Mouse (Mus musculus) thymus, postnatal 14 days (tissue): ENCODE results near the gene Brix1.
A peak's percentile ranks its signal among the peaks of the same experiment; 100 is the strongest.
"Not testable (repeated sequence)": the region's sequence is repeated elsewhere in the genome, so short reads cannot be mapped to it uniquely, and the experiment has no call there.

Experiments used
- DNase-seq: peaks from one replicate; pipeline ENCODE4 v3.0.0; 2021

Brix1 gene

DNA sequence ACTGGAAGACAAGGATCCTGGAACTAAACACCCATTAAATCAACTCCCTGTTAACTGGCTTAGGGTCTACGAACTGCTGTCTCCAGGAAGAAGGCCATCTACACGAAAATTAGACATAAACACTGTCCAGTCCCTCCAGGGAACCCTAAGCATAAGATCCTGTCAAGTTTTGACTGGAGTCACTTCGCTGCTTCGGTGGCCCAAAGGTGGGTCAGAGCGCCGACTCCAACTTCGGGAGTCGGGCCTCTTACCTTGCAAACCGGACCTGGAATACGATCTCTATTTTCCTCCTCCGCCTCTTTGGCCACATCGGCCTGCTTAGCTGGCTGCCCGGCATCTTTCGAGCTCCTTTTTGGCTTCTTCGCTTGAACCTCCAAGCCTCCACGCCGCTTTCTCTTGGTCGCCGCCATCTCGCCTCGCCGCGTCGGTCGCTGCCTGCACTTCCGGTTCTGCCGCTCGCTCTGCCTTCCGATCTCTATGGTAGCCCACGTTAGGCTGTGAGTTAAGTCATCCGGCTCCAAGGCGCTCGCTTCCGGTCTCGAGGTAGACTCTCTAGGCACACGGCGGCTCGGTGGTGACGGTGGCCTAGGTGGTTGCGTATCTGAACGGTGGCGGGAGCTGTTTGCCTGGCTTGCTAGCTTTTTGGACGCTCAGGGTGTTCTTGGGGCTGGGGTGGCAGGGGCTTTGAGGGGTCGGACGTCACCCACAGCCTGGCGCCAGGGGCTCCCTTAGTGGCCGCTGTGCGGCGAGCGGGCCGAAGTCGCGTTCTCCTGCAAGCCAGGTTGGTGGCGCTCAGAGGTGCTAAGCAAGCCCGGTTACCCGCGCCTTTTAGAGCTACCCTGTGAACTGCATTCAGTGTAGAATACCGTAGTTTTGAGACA lies at the start of gene Brix1, which contains the start of gene Rad1:
Brix1 (minus strand) TSS at position 464 of the 881 bp plus-strand sequence.
Rad1 (plus strand) TSS at position 535 of the 881 bp plus-strand sequence.
- DNase-seq: peak; percentile 93

- no peak for DNase-seq
These were observed 48.8 kb upstream of the Brix1 start for GRCm38 (mm10) chr15:10534591-10534990.

DNA sequence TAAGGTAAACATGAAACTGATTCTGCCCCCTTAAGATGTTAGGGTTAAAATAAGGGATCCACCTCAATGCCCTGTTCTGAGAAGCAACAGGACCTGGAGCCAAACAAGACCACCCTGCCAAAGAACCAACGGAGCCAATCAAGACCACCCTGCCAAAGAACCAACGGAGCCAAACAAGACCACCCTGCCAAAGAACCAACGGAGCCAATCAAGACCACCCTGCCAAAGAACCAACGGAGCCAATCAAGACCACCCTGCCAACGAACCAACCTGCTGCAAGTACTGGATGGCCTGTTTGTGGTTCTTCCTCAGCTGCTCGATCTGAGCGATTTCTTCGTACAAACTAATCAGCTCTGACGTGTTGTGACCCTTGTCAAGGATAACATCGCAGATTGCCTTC lies 47.6 kb upstream of the Brix1 start:
- DNase-seq: not testable (repeated sequence)

- no peak for DNase-seq
These were observed 45.6 kb upstream of the Brix1 start for GRCm38 (mm10) chr15:10531352-10531751.

- no peak for DNase-seq
These were observed 40.1 kb upstream of the Brix1 start for GRCm38 (mm10) chr15:10525896-10526295.

- no peak for DNase-seq
These were observed 29.4 kb upstream of the Brix1 start for GRCm38 (mm10) chr15:10515166-10515565.

DNA sequence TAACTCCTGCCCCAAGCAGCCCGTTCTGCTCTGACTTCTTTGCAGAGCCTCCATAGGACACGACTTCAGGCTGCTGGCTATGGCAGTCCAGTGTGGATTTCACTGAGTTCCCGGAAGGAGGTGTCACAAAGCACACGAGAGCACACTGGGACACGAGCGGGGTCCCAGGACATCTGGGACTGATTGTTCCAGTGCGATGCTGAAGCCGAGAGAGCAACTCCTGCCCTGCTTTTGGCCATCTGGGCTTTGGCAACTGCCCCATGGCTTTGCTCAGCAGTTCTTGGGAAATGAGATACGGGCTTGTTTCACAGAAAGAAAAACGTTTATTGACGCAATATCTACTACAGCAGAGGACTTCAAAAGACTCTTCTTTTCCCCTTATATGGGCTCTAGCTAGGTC lies 20.4 kb upstream of the Brix1 start:
- no peak for DNase-seq

DNA sequence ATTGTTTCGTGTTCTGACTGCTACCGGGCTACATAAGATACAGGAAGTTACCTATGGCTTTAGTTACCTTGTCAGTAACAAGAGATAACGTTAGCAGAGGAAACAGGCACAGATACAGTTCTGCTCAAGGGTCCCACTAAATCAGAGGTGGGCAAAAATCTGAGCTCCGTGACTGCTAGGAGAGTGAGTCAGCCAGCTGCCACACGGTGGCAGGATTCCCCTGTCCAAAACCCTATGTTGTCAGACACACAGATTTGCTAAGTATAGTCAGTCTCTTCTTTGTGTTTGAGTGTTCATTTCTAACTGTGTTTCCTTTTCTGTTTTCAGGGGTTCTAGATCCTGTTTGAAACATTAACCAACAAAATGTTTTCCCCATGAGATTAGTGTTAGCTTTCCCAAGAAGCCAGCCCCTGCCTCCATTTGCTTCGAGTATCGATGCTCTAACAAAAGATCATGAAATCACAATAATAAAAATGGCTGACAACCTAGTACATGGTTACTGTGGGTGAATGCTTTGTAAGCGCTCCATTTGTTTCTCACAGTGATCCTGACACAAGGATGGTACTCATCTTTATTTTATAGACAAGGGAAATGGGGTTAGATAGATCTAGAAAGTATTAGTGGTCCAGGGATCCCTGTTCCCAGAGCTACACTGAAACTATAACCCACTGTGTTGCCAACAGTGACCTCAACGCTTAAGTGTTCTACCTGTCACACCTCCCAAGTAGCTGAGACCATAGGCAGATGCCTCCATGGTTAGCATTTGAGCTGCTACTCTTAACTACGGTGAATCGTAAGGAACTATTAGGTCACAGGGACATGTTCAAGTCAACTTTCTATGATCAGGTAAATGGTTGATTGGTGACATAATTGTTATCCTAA lies 15.3 kb upstream of the Brix1 start:
- no peak for DNase-seq

GRCm38 (mm10) chr15:10500035-10500434 lies 14.3 kb upstream of the Brix1 start:
- DNase-seq: no peak

GRCm38 (mm10) chr15:10499593-10499992 lies 13.8 kb upstream of the Brix1 start:
- no peak for DNase-seq

- DNase-seq: not testable (repeated sequence)
These were observed 10.9 kb upstream of the Brix1 start for GRCm38 (mm10) chr15:10496696-10497095.

DNA sequence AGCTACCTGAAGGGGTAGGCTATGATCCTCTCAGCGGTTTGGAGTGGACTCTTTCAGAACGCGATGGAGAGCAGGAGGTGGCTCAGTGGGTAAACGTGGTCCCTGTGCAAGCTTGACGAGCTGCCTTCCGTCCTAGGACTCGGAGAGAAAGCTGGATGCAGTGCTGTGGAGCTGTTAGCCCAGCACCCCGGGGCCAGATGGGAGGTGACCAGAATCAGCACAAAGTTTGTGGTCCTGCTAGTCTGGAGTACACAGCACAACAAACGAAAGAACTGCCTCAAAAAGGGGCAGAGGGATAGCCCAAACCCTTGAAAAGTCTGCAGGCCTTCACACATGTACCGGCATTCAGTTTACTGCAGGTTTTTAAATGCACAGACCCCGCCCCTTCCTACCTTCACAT lies 10.2 kb upstream of the Brix1 start:
- no peak for DNase-seq

DNA sequence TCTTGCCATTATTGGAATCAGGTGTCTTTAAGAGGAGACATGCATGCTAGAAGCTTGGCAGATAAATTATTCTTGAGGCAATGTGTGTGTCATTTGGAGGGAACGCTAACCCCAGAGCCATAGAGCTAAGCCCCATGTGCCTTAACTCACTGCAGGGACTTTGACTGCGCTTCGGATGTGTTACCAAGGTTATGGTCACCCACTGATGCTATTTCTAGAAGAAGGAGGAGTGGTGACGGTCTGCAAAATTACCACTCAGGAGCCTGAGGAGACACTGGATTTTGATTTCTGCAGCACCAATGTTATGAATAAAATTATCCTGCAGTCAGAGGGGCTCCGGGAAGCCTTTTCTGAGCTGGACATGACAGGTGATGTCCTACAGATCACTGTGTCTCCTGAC lies 4.4 kb upstream of the Brix1 start:
- no peak for DNase-seq

DNA sequence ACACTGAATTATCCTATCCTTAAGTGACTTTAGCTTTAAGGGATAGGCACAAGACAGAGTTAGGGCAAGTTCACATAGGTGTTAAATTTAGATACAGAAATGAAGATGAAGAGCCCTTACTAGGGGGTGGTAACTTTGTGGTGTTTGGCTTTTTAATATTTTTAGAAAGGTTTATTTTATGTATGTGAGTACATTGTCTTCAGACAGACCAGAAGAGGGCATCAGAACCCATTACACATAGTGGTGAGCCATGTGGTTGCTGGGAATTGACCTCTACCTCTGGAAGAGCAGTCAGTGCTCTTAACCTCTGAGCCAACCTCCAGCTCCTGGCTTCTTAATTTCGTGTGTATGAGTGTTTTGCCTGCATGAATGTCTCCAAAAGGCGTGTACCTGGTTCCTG lies 1.5 kb upstream of the Brix1 start:
- no peak for DNase-seq

DNA sequence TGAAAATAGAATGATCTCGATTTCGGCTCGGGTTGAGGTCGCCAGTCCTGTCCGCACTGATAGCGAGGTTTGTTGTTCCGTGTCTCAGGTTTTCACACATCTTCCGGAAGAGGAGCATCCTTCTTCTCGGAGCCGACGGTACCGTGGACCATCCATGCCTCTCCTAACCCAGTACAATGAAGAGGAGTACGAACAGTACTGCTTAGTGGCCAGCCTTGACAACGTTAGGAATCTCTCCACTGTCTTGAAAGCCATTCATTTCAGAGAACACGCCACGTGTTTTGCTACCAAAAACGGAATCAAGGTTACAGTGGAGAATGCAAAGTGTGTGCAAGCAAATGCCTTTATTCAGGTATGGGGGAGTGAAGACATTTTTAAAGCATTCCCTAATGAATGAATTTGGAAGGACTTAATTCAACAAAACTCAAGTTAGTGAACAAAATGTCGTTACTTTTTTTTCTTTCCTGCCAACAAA lies 655 bp upstream of the Brix1 start:
- no peak for DNase-seq

- no peak for DNase-seq
These were observed 14.8 kb downstream of the Brix1 start for GRCm38 (mm10) chr15:10470941-10471340.

DNA sequence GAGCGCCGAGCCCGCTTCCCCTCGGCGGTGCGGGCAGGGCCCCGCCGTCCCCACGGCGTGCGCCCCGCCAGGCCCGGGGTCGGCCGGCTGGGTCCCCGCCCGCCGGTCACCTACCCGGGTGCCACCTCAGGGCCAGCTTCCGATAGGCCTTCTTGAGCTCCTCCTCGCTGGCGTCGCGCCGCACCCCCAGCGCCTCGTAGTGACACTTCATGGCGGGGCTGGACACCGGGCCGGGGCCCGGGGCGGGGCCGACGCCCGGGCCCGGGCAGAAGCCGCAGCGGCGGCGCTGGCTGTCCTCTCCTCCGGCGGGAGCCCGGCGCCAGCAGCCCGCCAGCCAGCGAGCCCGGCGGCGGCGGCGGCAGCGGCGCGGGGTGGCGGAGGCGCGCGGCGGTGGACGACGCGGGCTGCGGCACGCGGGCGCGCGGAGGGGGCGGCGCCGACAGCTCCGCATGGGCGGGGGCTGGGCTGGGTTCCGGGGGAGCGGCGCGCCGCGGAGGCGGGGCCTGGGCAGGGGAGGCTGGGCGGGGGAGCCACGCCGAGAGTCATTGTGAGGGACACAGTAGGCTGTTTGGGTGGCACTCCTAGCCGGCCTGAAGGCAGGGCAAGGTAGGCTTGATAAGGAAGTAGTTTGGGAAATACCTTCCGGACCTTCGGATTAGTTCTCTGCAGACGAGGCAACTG lies 15.5 kb downstream of the Brix1 start, which contains the start of gene Dnajc21:
Dnajc21 (minus strand) TSS at position 366 of the 681 bp plus-strand sequence.
- peak; percentile 91 for DNase-seq

GRCm38 (mm10) chr15:10469641-10470150 lies 16.1 kb downstream of the Brix1 start:
- peak; percentile 48 for DNase-seq

- no peak for DNase-seq
These were observed 17.0 kb downstream of the Brix1 start for GRCm38 (mm10) chr15:10468761-10469160.

DNA sequence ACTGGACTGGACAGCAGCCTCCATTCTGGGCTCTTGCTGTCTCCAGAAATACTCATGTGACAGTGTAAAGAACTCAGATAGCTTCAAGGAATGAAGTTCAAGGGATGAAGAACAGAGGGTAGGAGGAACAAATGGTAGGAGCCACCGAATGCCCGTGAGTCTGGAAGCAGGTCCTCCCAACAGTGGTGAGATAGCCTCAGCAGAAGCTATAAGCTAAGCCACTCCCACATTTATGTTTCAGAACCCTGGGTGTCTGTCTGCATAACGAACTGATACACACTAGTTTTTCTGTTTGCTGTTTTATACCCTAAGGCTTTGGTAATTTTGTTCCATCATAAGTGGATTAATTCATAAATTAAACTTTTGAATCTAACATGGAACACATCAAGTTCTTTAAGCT lies 21.1 kb downstream of the Brix1 start:
- DNase-seq: no peak

DNA sequence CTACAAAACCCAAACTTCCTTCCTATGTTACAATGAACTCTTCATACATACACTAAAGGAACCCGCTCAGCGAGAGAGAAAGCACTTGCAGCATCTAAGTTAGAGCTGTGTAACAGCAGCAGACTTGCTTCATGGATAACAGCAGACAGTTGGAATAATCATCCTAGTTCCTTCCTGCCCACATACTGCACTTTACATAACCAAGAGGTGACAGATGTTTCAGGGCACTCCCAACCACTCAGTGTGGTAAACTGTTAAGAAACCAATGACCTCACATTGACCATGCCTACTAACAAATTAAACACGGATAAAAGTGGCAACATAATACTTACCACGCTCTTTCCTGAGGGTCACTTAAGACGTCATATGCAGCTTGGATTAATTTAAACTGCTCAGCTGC lies 22.2 kb downstream of the Brix1 start:
- DNase-seq: no peak

GRCm38 (mm10) chr15:10460986-10461385 lies 24.8 kb downstream of the Brix1 start:
- DNase-seq: no peak

GRCm38 (mm10) chr15:10447102-10447501 lies 38.6 kb downstream of the Brix1 start:
- DNase-seq: no peak
